Mouse (Mus musculus) midbrain, postnatal 0 days (tissue): ENCODE data around the gene Rinl. TPM values are rescaled to one million over a fixed set of nuclear protein-coding genes. Genes with fewer than 3 reads are reported as not detected.

ENCODE experiments used
- ATAC-seq: fragments of 200-750 bp; cut with Nextera tagmentation; 2 replicates; pipeline ENCODE4 v1.8.0; 2017; ENCODE audit warnings: moderate number of reproducible peaks, mild to moderate bottlenecking, moderate TSS enrichment, moderate library complexity; ENCODE audit not compliant: low FRiP score
- DNase-seq: peaks from one replicate; pipeline ENCODE4 v3.0.0-alpha.2; 2015; ENCODE audit warnings: low spot score
- H3K27ac ChIP-seq: fragments of 300-500 bp; sonication (generic); 2 replicates; pipeline ENCODE4 v1.5.1; 2014; ENCODE audit warnings: low read depth, mild to moderate bottlenecking, low read length, mixed read lengths
- H3K27me3 ChIP-seq: fragments of 300-500 bp; sonication (generic); 2 replicates; pipeline ENCODE4 v1.6.1; 2014; ENCODE audit warnings: low read length, control low read depth, mixed read lengths; ENCODE audit not compliant: insufficient read depth
- H3K36me3 ChIP-seq: fragments of 300-500 bp; sonication (generic); 2 replicates; pipeline ENCODE4 v1.6.1; 2014; ENCODE audit warnings: low read length, control low read depth, mixed read lengths; ENCODE audit not compliant: insufficient read depth
- H3K4me1 ChIP-seq: fragments of 300-500 bp; sonication (generic); 2 replicates; pipeline ENCODE4 v1.6.1; 2014; ENCODE audit warnings: mild to moderate bottlenecking, control low read depth, antibody characterized with exemption, low read length, mixed read lengths; ENCODE audit not compliant: insufficient read depth
- H3K4me2 ChIP-seq: fragments of 300-500 bp; sonication (generic); 2 replicates; pipeline ENCODE4 v1.6.1; 2014; ENCODE audit warnings: low read depth, mild to moderate bottlenecking, low read length, mixed read lengths; ENCODE audit not compliant: poor library complexity, severe bottlenecking
- H3K4me3 ChIP-seq: fragments of 300-500 bp; sonication (generic); 2 replicates; pipeline ENCODE4 v1.5.1; 2014; ENCODE audit warnings: low read depth, mild to moderate bottlenecking, low read length, moderate library complexity
- H3K9ac ChIP-seq: fragments of 300-500 bp; sonication (generic); replicated peaks from 2 replicates; pipeline ENCODE4 v1.6.1; 2014; ENCODE audit warnings: mild to moderate bottlenecking, low read length, moderate library complexity, mixed read lengths; ENCODE audit not compliant: poor library complexity, severe bottlenecking
- H3K9me3 ChIP-seq: fragments of 300-500 bp; sonication (generic); 2 replicates; pipeline ENCODE4 v1.6.1; 2016; ENCODE audit warnings: low read length, control low read depth
- CTCF ChIP-seq: IDR thresholded peaks from 2 replicates; pipeline ENCODE4 v1.5.1; 2016; ENCODE audit warnings: antibody characterized with exemption, mild to moderate bottlenecking
- WGBS: fragments of 180-500 bp; shearing (Covaris S2); extraction: QIAGEN DNeasy Blood & Tissue Kit; methylation state at CpG from one replicate; pipeline ENCODE4 v1.1.7; 2014; 5-methylcytosine and 5-hydroxymethylcytosine counted together
- polyA plus RNA-seq: library from polyadenylated mRNA; unstranded; fragments of >200 nt; fragmentation: Nextera tagmentation; extraction: Ambion mirVana; gene quantifications from 2 replicates; pipeline ENCODE4 v1.2.1, GENCODE M21; 2015
- total RNA-seq: library from RNA; depleted of rRNA; stranded (reverse); fragments of >200 nt; gene quantifications from 2 replicates; pipeline ENCODE4 v1.2.3, GENCODE M21; 2014

Gene Rinl
- total and polyA plus RNA-seq, 2 experiments from 2014 or later = 1.0 to 1.9 TPM

GRCm38 (mm10) chr7:28816920-28817319, 28.2 kb downstream of the Rinl start:
- H3K4me1 ChIP-seq = peaks cover 11% of the 10 kb centered on the region; the same call in 1 of the 2 replicates
- no peak for DNase-seq
- 92% methylated on average over 10 of the region's 10 CpGs for WGBS

GRCm38 (mm10) chr7:28817524-28817923, 28.8 kb downstream of the Rinl start:
- Histone ChIP-seq H3K9me3 (no peaks in the 10 kb centered on the region), H3K36me3 (peaks cover 75% of the 10 kb centered on the region), H3K27me3 (no peaks in the 10 kb centered on the region), H3K4me2 (no peak overlapping the region), H3K9ac (no peak overlapping the region), H3K4me1 (peaks cover 5% of the 10 kb centered on the region; the same call in 1 of the 2 replicates), H3K4me3 (no peak overlapping the region), H3K27ac (no peak overlapping the region)
- TF ChIP-seq CTCF = no peak
- WGBS = 76% methylated on average over 6 of the region's 6 CpGs
- ATAC-seq (no peak), DNase-seq (no peak)

More at GRCm38 (mm10) chr7:28816920-28817319, 28.2 kb downstream of the Rinl start:
- no peaks in the 10 kb centered on the region for H3K9me3 ChIP-seq
- TF ChIP-seq CTCF = no peak
- peaks cover 73% of the 10 kb centered on the region for H3K36me3 ChIP-seq
- no peak overlapping the region for H3K4me3 ChIP-seq
- H3K27ac ChIP-seq = no peak overlapping the region
- no peak overlapping the region for H3K9ac ChIP-seq
- no peak overlapping the region for H3K4me2 ChIP-seq
- no peaks in the 10 kb centered on the region for H3K27me3 ChIP-seq
- ATAC-seq = no peak

DNA sequence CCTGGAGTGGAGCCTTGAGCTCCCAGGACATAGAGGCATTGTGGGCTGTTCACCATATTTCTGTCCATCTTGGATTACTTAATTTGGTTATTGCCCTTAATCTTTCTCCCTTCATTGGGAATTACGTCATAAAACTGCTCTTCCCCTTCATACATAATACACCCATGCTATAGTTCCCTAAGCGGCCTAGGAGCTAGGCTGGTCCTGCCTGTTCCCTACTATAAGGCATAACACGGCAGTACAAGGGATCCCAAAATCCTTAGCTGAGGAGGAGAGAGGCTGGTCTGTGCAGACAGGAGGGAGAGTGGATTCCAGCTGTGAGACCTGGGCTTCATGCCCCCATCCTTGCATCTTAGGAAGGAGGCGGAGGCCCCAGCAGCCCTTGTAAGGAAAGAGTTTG, 29.2 kb downstream of the Rinl start:
- 0 out of 2 replicates have a peak, but pooled peaks cover under 1% of the 10 kb centered on the region for H3K4me1 ChIP-seq
- no peak overlapping the region for H3K27ac ChIP-seq
- 79% methylated on average over 4 of the region's 4 CpGs for WGBS
- ATAC-seq (no peak), DNase-seq (no peak)
- H3K4me2 ChIP-seq = no peak overlapping the region
- peaks cover 76% of the 10 kb centered on the region for H3K36me3 ChIP-seq
- no peak overlapping the region for H3K4me3 ChIP-seq
- no peaks in the 10 kb centered on the region for H3K9me3 ChIP-seq
- no peak for TF ChIP-seq CTCF
- no peaks in the 10 kb centered on the region for H3K27me3 ChIP-seq
- no peak overlapping the region for H3K9ac ChIP-seq

DNA sequence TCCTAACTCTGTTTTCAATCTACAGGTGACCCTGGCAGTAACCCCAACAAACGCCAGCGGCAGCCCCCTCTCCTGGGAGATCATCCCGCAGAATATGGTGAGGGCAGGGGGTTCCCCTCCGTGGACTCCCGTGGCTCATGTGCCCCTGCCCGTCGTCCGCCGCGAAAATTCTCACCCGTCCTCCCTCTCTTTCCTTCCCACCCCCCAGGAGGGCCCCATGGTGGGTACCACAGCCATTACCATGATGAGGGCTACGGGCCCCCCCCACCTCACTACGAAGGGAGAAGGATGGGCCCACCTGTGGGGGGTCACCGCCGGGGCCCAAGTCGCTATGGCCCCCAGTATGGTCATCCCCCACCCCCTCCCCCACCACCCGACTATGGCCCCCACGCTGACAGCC, 29.7 kb downstream of the Rinl start:
- Histone ChIP-seq H3K4me1 (no peaks in the 10 kb centered on the region), H3K27ac (no peak overlapping the region), H3K4me2 (no peak overlapping the region), H3K9ac (no peak overlapping the region), H3K36me3 (peaks cover 74% of the 10 kb centered on the region), H3K27me3 (no peaks in the 10 kb centered on the region), H3K9me3 (no peaks in the 10 kb centered on the region), H3K4me3 (no peak overlapping the region)
- DNase-seq (no peak), ATAC-seq (no peak)
- WGBS = 80% methylated on average over 18 of the region's 18 CpGs
- TF ChIP-seq CTCF = no peak

DNA sequence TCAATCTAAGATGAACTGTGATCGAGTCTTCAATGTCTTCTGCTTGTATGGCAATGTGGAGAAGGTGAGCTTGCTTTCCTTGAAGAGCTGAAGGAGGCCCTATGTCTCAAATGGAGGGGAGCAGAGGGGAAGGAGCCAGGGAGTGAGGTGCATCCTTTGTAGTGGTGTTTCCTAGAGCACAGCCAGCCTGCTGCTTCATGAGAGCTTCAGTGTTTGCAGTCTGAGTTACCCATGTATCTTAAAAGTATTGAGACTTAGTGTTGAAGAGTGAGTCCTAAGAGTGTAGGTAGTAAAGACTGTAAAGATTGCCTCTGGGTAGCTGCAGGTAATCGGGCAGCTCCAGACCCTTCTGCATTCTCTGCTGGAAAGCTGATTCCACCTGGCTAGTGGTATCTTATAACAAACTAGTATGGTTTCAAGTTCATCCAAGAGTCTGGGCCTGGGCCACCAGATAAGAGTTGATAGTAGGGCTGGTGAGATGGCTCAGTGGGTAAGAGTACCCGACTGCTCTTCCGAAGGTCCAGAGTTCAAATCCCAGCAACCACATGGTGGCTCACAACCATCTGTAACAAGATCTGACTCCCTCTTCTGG, 30.2 kb downstream of the Rinl start:
- H3K9me3 ChIP-seq = no peaks in the 10 kb centered on the region
- H3K4me3 ChIP-seq = no peak overlapping the region
- H3K27ac ChIP-seq = no peak overlapping the region
- no peaks in the 10 kb centered on the region for H3K4me1 ChIP-seq
- ATAC-seq (no peak), DNase-seq (no peak)
- TF ChIP-seq CTCF = no peak
- H3K36me3 ChIP-seq = peaks cover 69% of the 10 kb centered on the region
- no peaks in the 10 kb centered on the region for H3K27me3 ChIP-seq
- H3K9ac ChIP-seq = no peak overlapping the region
- 83% methylated on average over 4 of the region's 4 CpGs for WGBS
- H3K4me2 ChIP-seq = no peak overlapping the region

- 82% methylated on average over 4 of the region's 4 CpGs for WGBS
- Histone ChIP-seq H3K9ac (no peak overlapping the region), H3K9me3 (no peaks in the 10 kb centered on the region), H3K4me1 (no peaks in the 10 kb centered on the region), H3K36me3 (peaks cover 64% of the 10 kb centered on the region), H3K27me3 (no peaks in the 10 kb centered on the region), H3K4me3 (no peak overlapping the region), H3K27ac (no peak overlapping the region), H3K4me2 (no peak overlapping the region)
- DNase-seq (no peak), ATAC-seq (no peak)
- TF ChIP-seq CTCF = no peak
These were observed 30.8 kb downstream of the Rinl start for GRCm38 (mm10) chr7:28819571-28819970.
